Mouse (Mus musculus) midbrain, embryonic 10.5 days (tissue): Measurements from ENCODE around the gene Taar8b. TPM values are rescaled to one million over a fixed set of nuclear protein-coding genes. Genes with fewer than 3 reads are reported as not detected.
"Not testable (repeated sequence)": the region's sequence is repeated elsewhere in the genome, so short reads cannot be mapped to it uniquely, and the experiment has no call there.

ENCODE experiments used
- DNase-seq: peaks from one replicate; pipeline ENCODE4 v3.0.0-alpha.2; 2017; ENCODE audit warnings: low spot score
- H3K27ac ChIP-seq: fragments of 300-500 bp; sonication (generic); replicated peaks from 2 replicates; pipeline ENCODE4 v1.5.1; 2016; ENCODE audit warnings: mild to moderate bottlenecking
- H3K27me3 ChIP-seq: fragments of 300-500 bp; sonication (generic); 2 replicates; pipeline ENCODE4 v1.6.1; 2016; ENCODE audit warnings: low read depth, mild to moderate bottlenecking; ENCODE audit not compliant: poor library complexity, severe bottlenecking
- H3K36me3 ChIP-seq: fragments of 300-500 bp; sonication (generic); 2 replicates; pipeline ENCODE4 v1.6.1; 2016; ENCODE audit warnings: mild to moderate bottlenecking, moderate library complexity
- H3K4me1 ChIP-seq: fragments of 300-500 bp; sonication (generic); 2 replicates; pipeline ENCODE4 v1.6.1; 2016
- H3K4me3 ChIP-seq: fragments of 300-500 bp; sonication (generic); 2 replicates; pipeline ENCODE4 v1.5.1; 2016; ENCODE audit warnings: mild to moderate bottlenecking, moderate library complexity
- H3K9me3 ChIP-seq: fragments of 300-500 bp; sonication (generic); replicated peaks from 2 replicates; pipeline ENCODE4 v1.6.1; 2016; ENCODE audit warnings: mild to moderate bottlenecking
- WGBS: fragments of 180-500 bp; shearing (Covaris S2); methylation state at CpG from one replicate; pipeline ENCODE4 v1.1.7; 2016; 5-methylcytosine and 5-hydroxymethylcytosine counted together
- polyA plus RNA-seq: library from polyadenylated mRNA; unstranded; fragments of >200 nt; fragmentation: Nextera tagmentation; extraction: Ambion mirVana; gene quantifications from 2 replicates; pipeline ENCODE4 v1.2.1, GENCODE M21; 2016

The Taar8b gene
- polyA plus RNA-seq, 1 experiment from 2014 or later = not detected

GRCm38 (mm10) chr10:24097010-24097409, 4.9 kb upstream of the Taar8b start:
- not testable (repeated sequence) for H3K9me3 ChIP-seq, H3K27me3 ChIP-seq, H3K4me3 ChIP-seq, DNase-seq, H3K27ac ChIP-seq, H3K36me3 ChIP-seq, H3K4me1 ChIP-seq
- 68% methylated on average over 2 of the region's 2 CpGs for WGBS

- no peaks in the 10 kb centered on the region for H3K27me3 ChIP-seq
- 91% methylated on average over 2 of the region's 2 CpGs for WGBS
- H3K36me3 ChIP-seq = no peaks in the 10 kb centered on the region
- no peaks in the 10 kb centered on the region for H3K9me3 ChIP-seq
- no peak for DNase-seq
- no peak overlapping the region for H3K27ac ChIP-seq
- no peak overlapping the region for H3K4me3 ChIP-seq
- H3K4me1 ChIP-seq = peaks cover 5% of the 10 kb centered on the region
Observed at GRCm38 (mm10) chr10:24087168-24087567, 4.9 kb downstream of the Taar8b start.

- WGBS = 76% methylated on average over 5 of the region's 5 CpGs
Observed at GRCm38 (mm10) chr10:24086555-24086954, 5.5 kb downstream of the Taar8b start.

GRCm38 (mm10) chr10:24085936-24086335, 6.2 kb downstream of the Taar8b start:
- Histone ChIP-seq H3K36me3 (no peaks in the 10 kb centered on the region), H3K27ac (no peak overlapping the region), H3K27me3 (no peaks in the 10 kb centered on the region), H3K9me3 (no peaks in the 10 kb centered on the region), H3K4me1 (peaks cover 5% of the 10 kb centered on the region), H3K4me3 (no peak overlapping the region)
- WGBS = 62% methylated on average over 5 of the region's 5 CpGs
- DNase-seq = no peak

More at GRCm38 (mm10) chr10:24086555-24086954, 5.5 kb downstream of the Taar8b start:
- no peaks in the 10 kb centered on the region for H3K27me3 ChIP-seq
- no peak overlapping the region for H3K4me3 ChIP-seq
- H3K9me3 ChIP-seq = no peaks in the 10 kb centered on the region
- H3K4me1 ChIP-seq = peaks cover 5% of the 10 kb centered on the region
- DNase-seq = no peak
- H3K36me3 ChIP-seq = no peaks in the 10 kb centered on the region
- no peak overlapping the region for H3K27ac ChIP-seq

GRCm38 (mm10) chr10:24080166-24080565, 11.9 kb downstream of the Taar8b start:
- Histone ChIP-seq H3K4me3 (no peak overlapping the region), H3K9me3 (no peaks in the 10 kb centered on the region), H3K4me1 (no peaks in the 10 kb centered on the region), H3K27me3 (no peaks in the 10 kb centered on the region), H3K27ac (no peak overlapping the region), H3K36me3 (no peaks in the 10 kb centered on the region)
- 41% methylated on average over 3 of the region's 3 CpGs for WGBS
- peak; percentile 33 for DNase-seq

- not testable (repeated sequence) for H3K4me3 ChIP-seq, H3K36me3 ChIP-seq, H3K27me3 ChIP-seq, H3K4me1 ChIP-seq, DNase-seq, H3K9me3 ChIP-seq, H3K27ac ChIP-seq
- 86% methylated on average over 2 of the region's 4 CpGs for WGBS
Observed at GRCm38 (mm10) chr10:24076200-24076599, 15.9 kb downstream of the Taar8b start, which contains the start of gene Taar8a. TSS of gene Taar8a (plus strand) at chr10:24076500.

- H3K27me3 ChIP-seq, H3K27ac ChIP-seq, DNase-seq, H3K36me3 ChIP-seq, H3K4me1 ChIP-seq, H3K4me3 ChIP-seq, H3K9me3 ChIP-seq: not testable (repeated sequence)
- 73% methylated on average over 2 of the region's 2 CpGs for WGBS
Observed at GRCm38 (mm10) chr10:24074751-24075150, 17.3 kb downstream of the Taar8b start.

- 94% methylated on average over 3 of the region's 3 CpGs for WGBS
- DNase-seq = no peak
Observed at GRCm38 (mm10) chr10:24058986-24059385, 33.1 kb downstream of the Taar8b start.

GRCm38 (mm10) chr10:24052039-24052438, 40.1 kb downstream of the Taar8b start:
- H3K4me3 ChIP-seq = no peak overlapping the region
- H3K27me3 ChIP-seq = no peaks in the 10 kb centered on the region
- no peak overlapping the region for H3K27ac ChIP-seq
- WGBS = 70% methylated on average over 5 of the region's 5 CpGs
- no peaks in the 10 kb centered on the region for H3K36me3 ChIP-seq
- H3K4me1 ChIP-seq = no peaks in the 10 kb centered on the region
- no peaks in the 10 kb centered on the region for H3K9me3 ChIP-seq
- DNase-seq = no peak

More at GRCm38 (mm10) chr10:24058986-24059385, 33.1 kb downstream of the Taar8b start:
- Histone ChIP-seq H3K4me1 (no peaks in the 10 kb centered on the region), H3K27ac (no peak overlapping the region), H3K27me3 (no peaks in the 10 kb centered on the region), H3K36me3 (no peaks in the 10 kb centered on the region), H3K4me3 (no peak overlapping the region), H3K9me3 (no peaks in the 10 kb centered on the region; the same call in 1 of the 2 replicates)

- Histone ChIP-seq H3K9me3 (no peaks in the 10 kb centered on the region), H3K4me3 (no peak within 1 kb of the TSS), H3K4me1 (no peaks in the 10 kb centered on the region), H3K27me3 (no peaks in the 10 kb centered on the region), H3K27ac (no peak within 1 kb of the TSS), H3K36me3 (no peaks in the 10 kb centered on the region)
- DNase-seq = no peak
Observed at GRCm38 (mm10) chr10:24049210-24049609, 42.9 kb downstream of the Taar8b start, which contains the start of gene Taar7f. TSS of gene Taar7f (plus strand) at chr10:24049510.

Other genes starting within 250 kb of the Taar8b start
- not detected in 2 replicates for gene Vnn3, start 240.8 kb downstream of the Taar8b start, polyA plus RNA-seq
- gene Vnn1, start 197.6 kb downstream of the Taar8b start, polyA plus RNA-seq = 2.2 and 3.5 TPM in 2 replicates
- gene Taar1, start 171.9 kb downstream of the Taar8b start, polyA plus RNA-seq = not detected in 2 replicates
- not detected in 2 replicates for gene Taar2, start 153.7 kb downstream of the Taar8b start, polyA plus RNA-seq
- not detected in 2 replicates for gene Taar3, start 142.7 kb downstream of the Taar8b start, polyA plus RNA-seq
- not detected in 2 replicates for gene Taar4, start 131.8 kb downstream of the Taar8b start, polyA plus RNA-seq
- gene Taar5, start 121.6 kb downstream of the Taar8b start, polyA plus RNA-seq = not detected in 2 replicates
- gene Taar6, start 106.6 kb downstream of the Taar8b start, polyA plus RNA-seq = not detected in 2 replicates
- not detected in 2 replicates for gene Taar7a, start 98.8 kb downstream of the Taar8b start, polyA plus RNA-seq
- not detected in 2 replicates for gene Taar7b, start 92.4 kb downstream of the Taar8b start, polyA plus RNA-seq
- gene Taar7d, start 65.1 kb downstream of the Taar8b start, polyA plus RNA-seq = not detected in 2 replicates
- gene Taar7e, start 54.7 kb downstream of the Taar8b start, polyA plus RNA-seq = not detected in 2 replicates
- not detected in 2 replicates for gene Taar7f, start 42.8 kb downstream of the Taar8b start, polyA plus RNA-seq
- gene Taar8a, start 15.8 kb downstream of the Taar8b start, polyA plus RNA-seq = not detected in 2 replicates
- not detected in 2 replicates for gene Taar8c, start 9.6 kb upstream of the Taar8b start, polyA plus RNA-seq
- gene Taar9, start 17.2 kb upstream of the Taar8b start, polyA plus RNA-seq = 0.11 TPM in 1 of 2 replicates, not detected in the other
- 52.7 and 72.1 TPM in 2 replicates for gene Stx7, start 57.0 kb upstream of the Taar8b start, polyA plus RNA-seq
- 3.7 and 5.5 TPM in 2 replicates for gene Moxd1, start 131.2 kb upstream of the Taar8b start, polyA plus RNA-seq